Mouse (Mus musculus) 3T3-L1 (cell line): Measurements from ENCODE around the gene Krtap16-1.

Source experiments
- DNase-seq: peaks from one replicate; pipeline ENCODE4 v3.0.0-alpha.2; 2015; ENCODE audit warnings: low read depth, low spot score

Krtap16-1 gene

DNA sequence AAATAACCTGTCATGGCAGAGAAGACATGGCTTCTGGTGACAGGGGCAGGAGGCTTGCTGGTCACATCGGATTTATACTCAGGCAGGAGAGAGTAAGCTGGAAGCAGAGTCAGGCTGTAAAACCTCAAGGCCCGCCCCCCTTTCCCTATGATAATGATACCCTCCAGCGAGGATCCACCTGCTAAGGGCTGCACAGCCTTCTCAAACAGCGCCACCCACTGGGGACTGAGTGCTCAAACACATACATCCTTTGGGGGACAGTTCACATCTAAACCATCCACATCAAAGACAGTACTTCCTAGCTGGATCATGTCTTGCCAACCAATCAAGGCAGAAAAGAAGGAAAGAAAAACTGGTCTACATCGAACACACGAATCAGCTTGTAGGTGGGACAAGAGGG lies 22.2 kb downstream of the Krtap16-1 start:
- DNase-seq = peak; percentile 9

GRCm38 (mm10) chr11:99948175-99948574 lies 38.2 kb downstream of the Krtap16-1 start, which contains the start of gene Krtap9-5:
Gene Krtap9-5 (plus strand): TSS chr11:99948475.
- no peak for DNase-seq

GRCm38 (mm10) chr11:99937751-99938264 lies 48.6 kb downstream of the Krtap16-1 start:
- DNase-seq = peak; percentile 20

DNA sequence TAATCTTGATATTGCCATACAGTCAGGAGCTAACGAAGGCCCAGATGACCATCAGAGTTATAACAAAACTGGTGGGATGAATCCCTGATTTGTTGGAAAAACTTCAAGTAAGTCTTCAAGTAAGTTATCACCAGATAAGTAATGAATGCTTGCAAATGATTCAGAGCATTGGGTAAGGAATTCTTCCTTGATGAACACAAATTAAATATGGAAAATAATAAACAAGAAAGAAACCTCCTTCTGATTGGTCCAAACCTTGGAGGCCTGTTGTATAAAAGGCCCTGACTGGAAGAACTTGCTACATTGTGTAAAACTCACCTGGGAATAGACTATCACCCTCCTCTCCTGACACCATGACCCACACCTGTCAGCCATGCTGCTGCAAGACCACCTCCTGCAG lies 50.4 kb downstream of the Krtap16-1 start, which contains the start of gene Krtap31-2:
TSS of gene Krtap31-2 (plus strand) at position 301 of the 400 bp plus-strand sequence.
- DNase-seq = no peak
